Mouse (Mus musculus): Measurements from ENCODE around the gene Tbc1d21. TPM values are rescaled to one million over a fixed set of nuclear protein-coding genes. Genes with fewer than 3 reads are reported as not detected.

Gene Tbc1d21
- polyA plus RNA-seq, 1 experiment = not detected

- no peaks in the 10 kb centered on the region for H3K4me1 ChIP-seq (ENCODE audit: control insufficient read depth)
- H3K36me3 ChIP-seq (ENCODE audit: control insufficient read depth) = no peaks in the 10 kb centered on the region
- no peaks in the 10 kb centered on the region for H3K27me3 ChIP-seq (ENCODE audit: control insufficient read depth)
- TF ChIP-seq TAL1 (IDR thresholded peaks at IDR 0.05; ENCODE audit: low read length) (no peak), GATA1 (IDR thresholded peaks at IDR 0.05; ENCODE audit: low read length) (no peak)
- no peak overlapping the region for H3K4me3 ChIP-seq (replicated peaks)
- no peaks in the 10 kb centered on the region for H3K9me3 ChIP-seq (ENCODE audit: control insufficient read depth, low read length)
Observed at GRCm38 (mm10) chr9:58388381-58388780, 18.1 kb upstream of the Tbc1d21 start.

- Histone ChIP-seq H3K4me1 (ENCODE audit: control insufficient read depth) (no peaks in the 10 kb centered on the region), H3K9me3 (ENCODE audit: control insufficient read depth, low read length) (no peaks in the 10 kb centered on the region), H3K4me3 (replicated peaks) (no peak overlapping the region), H3K36me3 (ENCODE audit: control insufficient read depth) (no peaks in the 10 kb centered on the region), H3K27me3 (ENCODE audit: control insufficient read depth) (no peaks in the 10 kb centered on the region)
- TF ChIP-seq GATA1 (IDR thresholded peaks at IDR 0.05; ENCODE audit: low read length) = no peak
- TF ChIP-seq TAL1 (IDR thresholded peaks at IDR 0.05; ENCODE audit: low read length) = no peak
Observed at GRCm38 (mm10) chr9:58378878-58379277, 8.6 kb upstream of the Tbc1d21 start.

- TF ChIP-seq TAL1 (IDR thresholded peaks at IDR 0.05; ENCODE audit: low read length) (no peak), GATA1 (IDR thresholded peaks at IDR 0.05; ENCODE audit: low read length) (no peak)
- Histone ChIP-seq H3K4me1 (ENCODE audit: control insufficient read depth) (no peaks in the 10 kb centered on the region), H3K36me3 (ENCODE audit: control insufficient read depth) (no peaks in the 10 kb centered on the region), H3K9me3 (ENCODE audit: control insufficient read depth, low read length) (no peaks in the 10 kb centered on the region), H3K4me3 (replicated peaks) (no peak overlapping the region), H3K27me3 (ENCODE audit: control insufficient read depth) (no peaks in the 10 kb centered on the region)
Observed at GRCm38 (mm10) chr9:58373912-58374431, 3.7 kb upstream of the Tbc1d21 start.

GRCm38 (mm10) chr9:58371914-58372313 lies 1.7 kb upstream of the Tbc1d21 start:
- Histone ChIP-seq H3K4me1 (ENCODE audit: control insufficient read depth) (no peaks in the 10 kb centered on the region), H3K27me3 (ENCODE audit: control insufficient read depth) (no peaks in the 10 kb centered on the region), H3K9me3 (ENCODE audit: control insufficient read depth, low read length) (no peaks in the 10 kb centered on the region), H3K4me3 (replicated peaks) (no peak overlapping the region), H3K36me3 (ENCODE audit: control insufficient read depth) (no peaks in the 10 kb centered on the region)
- TF ChIP-seq GATA1 (IDR thresholded peaks at IDR 0.05; ENCODE audit: low read length) (no peak), TAL1 (IDR thresholded peaks at IDR 0.05; ENCODE audit: low read length) (no peak)

- no peak overlapping the region for H3K4me3 ChIP-seq (replicated peaks)
- H3K4me1 ChIP-seq (ENCODE audit: control insufficient read depth) = no peaks in the 10 kb centered on the region
- no peaks in the 10 kb centered on the region for H3K9me3 ChIP-seq (ENCODE audit: control insufficient read depth, low read length)
- H3K27me3 ChIP-seq (ENCODE audit: control insufficient read depth) = no peaks in the 10 kb centered on the region
- TF ChIP-seq TAL1 (IDR thresholded peaks at IDR 0.05; ENCODE audit: low read length) = no peak
- TF ChIP-seq GATA1 (IDR thresholded peaks at IDR 0.05; ENCODE audit: low read length) = no peak
- H3K36me3 ChIP-seq (ENCODE audit: control insufficient read depth) = no peaks in the 10 kb centered on the region
Observed at GRCm38 (mm10) chr9:58369644-58370043, 611 bp downstream of the Tbc1d21 start.

GRCm38 (mm10) chr9:58364325-58364724 lies 5.9 kb downstream of the Tbc1d21 start:
- Histone ChIP-seq H3K4me1 (ENCODE audit: control insufficient read depth) (no peaks in the 10 kb centered on the region), H3K4me3 (replicated peaks) (no peak overlapping the region), H3K36me3 (ENCODE audit: control insufficient read depth) (no peaks in the 10 kb centered on the region), H3K9me3 (ENCODE audit: control insufficient read depth, low read length) (no peaks in the 10 kb centered on the region), H3K27me3 (ENCODE audit: control insufficient read depth) (no peaks in the 10 kb centered on the region)
- TF ChIP-seq GATA1 (IDR thresholded peaks at IDR 0.05; ENCODE audit: low read length) (no peak), TAL1 (IDR thresholded peaks at IDR 0.05; ENCODE audit: low read length) (no peak)

GRCm38 (mm10) chr9:58361956-58362355 lies 8.3 kb downstream of the Tbc1d21 start:
- Histone ChIP-seq H3K9me3 (ENCODE audit: control insufficient read depth, low read length) (no peaks in the 10 kb centered on the region), H3K4me1 (ENCODE audit: control insufficient read depth) (no peaks in the 10 kb centered on the region), H3K4me3 (replicated peaks) (no peak overlapping the region), H3K27me3 (ENCODE audit: control insufficient read depth) (no peaks in the 10 kb centered on the region), H3K36me3 (ENCODE audit: control insufficient read depth) (no peaks in the 10 kb centered on the region)
- TF ChIP-seq GATA1 (IDR thresholded peaks at IDR 0.05; ENCODE audit: low read length) = no peak
- TF ChIP-seq TAL1 (IDR thresholded peaks at IDR 0.05; ENCODE audit: low read length) = no peak

GRCm38 (mm10) chr9:58361373-58361772 lies 8.9 kb downstream of the Tbc1d21 start:
- no peaks in the 10 kb centered on the region for H3K4me1 ChIP-seq (ENCODE audit: control insufficient read depth)
- H3K36me3 ChIP-seq (ENCODE audit: control insufficient read depth) = no peaks in the 10 kb centered on the region
- no peak overlapping the region for H3K4me3 ChIP-seq (replicated peaks)
- no peaks in the 10 kb centered on the region for H3K27me3 ChIP-seq (ENCODE audit: control insufficient read depth)
- no peak for TF ChIP-seq TAL1 (IDR thresholded peaks at IDR 0.05; ENCODE audit: low read length)
- no peak for TF ChIP-seq GATA1 (IDR thresholded peaks at IDR 0.05; ENCODE audit: low read length)
- no peaks in the 10 kb centered on the region for H3K9me3 ChIP-seq (ENCODE audit: control insufficient read depth, low read length)

- Histone ChIP-seq H3K9me3 (ENCODE audit: control insufficient read depth, low read length) (no peaks in the 10 kb centered on the region), H3K27me3 (ENCODE audit: control insufficient read depth) (no peaks in the 10 kb centered on the region), H3K36me3 (ENCODE audit: control insufficient read depth) (no peaks in the 10 kb centered on the region), H3K4me1 (ENCODE audit: control insufficient read depth) (no peaks in the 10 kb centered on the region), H3K4me3 (replicated peaks) (no peak overlapping the region)
- TF ChIP-seq TAL1 (IDR thresholded peaks at IDR 0.05; ENCODE audit: low read length) (no peak), GATA1 (IDR thresholded peaks at IDR 0.05; ENCODE audit: low read length) (no peak)
Observed at GRCm38 (mm10) chr9:58355262-58356050, 14.8 kb downstream of the Tbc1d21 start.
